Mouse (Mus musculus) gastrocnemius, adult 18-20 months (tissue): ENCODE results near the gene B3glct. TPM values are rescaled to one million over a fixed set of nuclear protein-coding genes. Genes with fewer than 3 reads are reported as not detected.
A peak's percentile ranks its signal among the peaks of the same experiment; 100 is the strongest.

Experiments
- DNase-seq: peaks from one replicate; pipeline ENCODE4 v3.0.0; 2021; ENCODE audit warnings: low spot score
- long read RNA-seq, 2 experiments: library from polyadenylated mRNA; stranded (forward); transcript quantifications; one replicate each; pipeline ENCODE4 v2.0.0; 2021
- total RNA-seq, 2 experiments: library from RNA; stranded (reverse); gene quantifications; 2 replicates each; pipeline ENCODE4 v1.2.3; 2021

Gene B3glct
- 1 to 10 TPM; 3.5 to 5.2 TPM for total RNA-seq
- long read RNA-seq, experiment 1, full-length matches to known transcripts: 3 of 4 reads
- long read RNA-seq, experiment 1, partial matches to known transcripts: 0 of 4 reads
- long read RNA-seq, experiment 1, other reads (novel, unspliced or antisense): 1 of 4 reads
- long read RNA-seq, experiment 2, full-length matches to known transcripts: 3 of 6 reads
- long read RNA-seq, experiment 2, partial matches to known transcripts: 2 of 6 reads
- long read RNA-seq, experiment 2, other reads (novel, unspliced or antisense): 1 of 6 reads

DNA sequence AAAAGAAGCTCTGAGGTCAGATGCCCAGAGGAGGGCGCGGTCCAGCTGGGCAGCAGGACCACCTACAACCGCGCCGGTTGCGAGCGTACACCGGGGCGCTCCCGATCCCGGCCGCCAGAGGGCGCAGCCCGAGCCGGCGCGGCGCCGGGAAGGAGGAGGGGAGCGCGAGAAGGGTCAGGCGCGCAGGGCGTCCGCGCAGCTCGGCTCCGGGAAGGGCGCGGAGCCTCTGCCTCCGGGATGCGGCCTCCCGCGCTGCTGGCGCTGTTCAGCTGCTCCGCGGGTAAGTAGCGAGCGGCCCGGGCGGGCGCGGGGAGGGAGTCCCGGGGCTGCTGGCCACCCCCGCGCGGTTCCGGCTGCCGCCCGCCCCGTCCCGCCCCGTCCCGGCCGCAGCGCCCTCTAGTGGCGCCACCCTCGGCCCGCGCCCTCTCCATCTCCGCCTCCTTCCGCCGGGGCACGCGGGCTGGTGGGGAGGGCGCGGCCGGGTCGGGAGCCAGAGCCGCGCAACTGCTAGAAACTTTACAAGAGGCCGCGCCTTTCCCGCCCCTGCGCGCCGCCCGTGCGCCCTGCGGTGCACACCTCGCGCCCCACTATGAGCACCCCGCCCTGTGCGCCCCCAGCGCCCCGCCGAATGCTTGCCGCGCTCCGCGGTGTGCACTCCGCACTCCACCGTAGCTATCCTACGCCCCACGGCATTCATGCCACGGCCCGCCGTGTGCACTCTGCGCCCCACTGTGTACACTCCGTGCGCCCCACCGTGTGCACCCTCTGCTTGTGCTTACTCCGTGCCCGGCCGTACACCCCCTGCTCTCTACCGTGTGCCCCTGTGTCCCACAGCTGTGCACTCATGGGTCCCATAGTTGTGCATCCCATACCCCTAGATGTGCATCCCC, at the start of gene B3glct:
Gene B3glct, plus strand, starts transcription at position 131 of the 890 bp plus-strand sequence.
- peak; percentile 78 for DNase-seq

DNA sequence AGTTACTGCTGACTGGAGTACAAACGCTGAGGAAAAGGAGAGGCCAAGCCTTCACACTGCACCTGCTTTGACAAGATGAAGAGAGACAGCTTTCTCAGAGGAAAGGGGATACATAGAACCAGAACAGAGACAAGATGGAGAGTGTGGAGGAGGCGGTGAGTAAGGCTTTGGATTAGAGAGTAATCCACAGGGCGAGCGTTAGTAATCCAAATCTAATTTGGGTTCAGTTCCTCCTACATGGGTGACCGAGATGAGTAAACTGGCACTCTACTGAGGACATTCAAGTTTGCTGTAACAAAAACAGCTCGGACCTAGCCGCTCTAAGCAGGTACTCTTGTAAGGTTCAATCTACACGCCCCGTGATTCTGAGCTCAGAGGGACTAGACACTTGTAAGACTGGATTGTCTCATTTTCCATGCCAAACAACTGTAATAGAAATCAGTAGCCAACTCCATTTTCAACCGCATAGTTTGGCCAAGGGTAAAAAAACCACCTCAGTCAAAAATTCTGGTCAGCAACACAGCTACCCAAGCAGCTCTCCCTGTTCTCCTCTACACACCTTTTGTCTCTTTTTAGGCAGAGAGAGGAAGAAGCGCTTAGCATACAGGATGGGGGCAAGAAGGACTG, 43.5 kb upstream of the B3glct start:
- no peak for DNase-seq

DNA sequence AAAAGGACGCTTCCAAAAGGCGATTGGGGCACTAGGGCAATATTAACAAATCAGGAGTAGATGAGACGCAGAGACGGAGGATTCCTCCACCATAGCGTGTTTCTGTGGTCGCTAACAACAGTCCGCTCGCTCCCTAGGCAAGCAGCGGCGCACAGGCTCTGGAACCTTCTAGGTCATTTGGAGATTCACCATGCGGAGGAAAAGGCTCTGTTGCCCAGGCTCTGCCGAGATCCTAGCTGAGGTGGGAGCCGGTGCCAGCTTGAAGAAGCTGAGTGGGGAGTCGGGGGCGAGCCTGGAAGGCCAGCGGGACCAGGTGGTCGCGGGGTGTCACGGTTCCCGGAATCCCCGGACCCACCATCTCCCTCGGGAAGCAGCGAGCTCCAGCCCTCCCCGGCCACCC, 42.5 kb upstream of the B3glct start:
- DNase-seq: peak; percentile 22

DNA sequence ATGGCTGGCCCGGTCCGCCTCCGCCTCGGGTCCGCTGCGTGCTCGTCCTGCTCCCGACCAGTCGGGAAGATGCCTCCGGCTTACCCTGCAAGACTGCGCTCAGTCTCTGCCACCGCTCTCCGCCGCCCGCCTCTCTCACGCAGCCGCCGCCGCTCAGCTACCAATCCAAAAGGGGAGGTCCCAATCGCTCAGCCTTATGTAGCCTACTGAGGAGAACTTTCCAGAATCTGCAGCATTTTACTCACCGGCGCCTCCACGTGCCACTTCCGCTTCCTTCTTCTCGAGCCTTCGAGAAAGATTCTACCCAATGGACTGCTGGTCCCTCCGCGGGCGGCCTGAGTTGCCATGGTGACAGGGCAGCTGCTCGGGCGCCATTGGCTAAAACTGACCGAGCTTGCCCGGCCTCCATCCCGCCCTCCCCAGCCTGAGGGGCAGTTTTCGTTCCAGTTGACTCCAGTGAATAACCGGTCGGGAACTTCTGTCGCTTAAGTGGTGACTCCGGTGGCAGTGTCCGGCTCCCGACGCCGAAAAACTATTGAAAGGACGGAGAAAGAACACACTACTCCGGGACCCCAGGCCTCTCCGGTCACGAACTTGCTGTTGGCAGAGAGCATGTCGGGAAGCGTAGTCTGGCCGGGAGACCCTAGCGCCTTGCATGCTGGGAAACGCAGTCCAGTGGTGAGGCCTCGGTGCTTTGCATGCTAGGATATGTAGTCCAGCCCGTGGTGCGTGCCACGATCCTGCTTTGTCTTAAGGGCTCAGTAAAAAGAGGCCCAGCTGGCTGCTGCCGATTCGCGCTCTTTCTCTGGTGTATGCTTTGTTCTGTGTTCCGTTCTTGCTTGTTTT, 41.7 kb upstream of the B3glct start, which contains the start of gene Hsph1:
Gene Hsph1, minus strand, starts transcription at position 302 of the 846 bp plus-strand sequence.
- peak; percentile 98 for DNase-seq

DNA sequence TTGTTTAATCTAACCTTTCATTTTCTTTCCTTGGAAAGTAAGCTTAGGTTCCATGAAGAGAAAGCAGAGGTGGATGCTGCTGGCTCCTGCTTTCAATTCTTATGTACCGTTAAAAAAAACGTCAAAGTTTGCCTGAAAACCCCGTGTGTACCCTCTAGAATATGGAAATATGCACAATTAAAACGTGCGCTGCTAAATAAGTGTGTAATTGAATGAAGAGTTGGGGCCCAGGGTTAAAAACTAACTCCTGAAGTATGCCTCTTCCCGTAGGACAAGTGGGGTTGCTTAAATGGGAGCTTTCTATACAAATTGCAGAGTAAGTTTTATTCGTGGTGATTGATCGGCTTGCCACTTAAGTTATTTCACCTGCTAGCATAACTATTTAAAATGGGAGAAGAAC, 40.7 kb upstream of the B3glct start:
- DNase-seq: no peak

DNA sequence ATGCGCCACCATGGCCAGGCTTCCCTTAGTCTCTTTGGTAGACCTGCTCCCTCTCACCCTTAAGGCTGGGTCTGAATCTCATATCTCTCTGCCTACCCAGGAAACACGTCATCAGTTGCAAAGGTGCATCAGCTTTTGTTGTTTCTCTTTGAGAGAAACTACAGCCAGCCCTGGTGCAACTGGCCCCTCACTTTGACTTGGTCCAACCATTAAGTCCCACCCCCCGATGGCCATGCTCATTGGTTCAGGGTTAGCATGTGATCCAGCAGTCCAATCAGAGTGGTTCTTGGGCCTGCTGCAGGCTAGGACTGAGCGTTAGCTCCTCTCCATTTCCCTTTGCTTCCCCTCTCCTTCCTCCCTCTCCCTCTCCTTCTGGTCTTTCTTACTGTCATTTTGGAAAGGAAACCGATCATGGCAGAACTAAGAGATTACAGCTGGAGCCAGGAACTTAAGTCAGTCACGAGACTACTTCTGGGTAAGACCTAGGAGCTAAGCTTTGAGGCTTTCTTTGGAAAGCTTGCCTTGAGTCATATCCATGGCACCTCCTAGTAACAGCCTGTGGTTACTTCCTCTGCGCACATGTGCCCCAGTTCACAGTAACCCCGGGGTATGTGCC, 36.6 kb upstream of the B3glct start:
- no peak for DNase-seq

DNA sequence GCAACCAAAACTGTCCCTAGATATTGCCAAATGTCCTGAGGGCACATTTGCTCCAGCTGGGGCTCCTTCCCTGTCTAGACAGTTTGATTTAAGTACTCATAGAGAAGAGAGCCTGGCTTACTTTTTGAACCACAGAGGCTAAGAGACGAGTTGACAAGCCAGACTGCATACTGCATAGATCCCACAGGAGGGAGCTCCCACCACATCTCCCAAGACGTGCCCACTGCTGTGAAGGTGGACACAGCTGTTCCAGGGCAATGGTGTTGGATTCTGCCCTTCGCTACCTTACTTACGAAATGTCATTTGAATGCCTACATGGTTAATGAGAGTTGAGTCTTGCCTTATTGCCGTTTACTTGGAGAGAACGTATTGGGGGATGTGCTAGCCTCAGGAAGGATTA, 35.7 kb upstream of the B3glct start:
- no peak for DNase-seq

DNA sequence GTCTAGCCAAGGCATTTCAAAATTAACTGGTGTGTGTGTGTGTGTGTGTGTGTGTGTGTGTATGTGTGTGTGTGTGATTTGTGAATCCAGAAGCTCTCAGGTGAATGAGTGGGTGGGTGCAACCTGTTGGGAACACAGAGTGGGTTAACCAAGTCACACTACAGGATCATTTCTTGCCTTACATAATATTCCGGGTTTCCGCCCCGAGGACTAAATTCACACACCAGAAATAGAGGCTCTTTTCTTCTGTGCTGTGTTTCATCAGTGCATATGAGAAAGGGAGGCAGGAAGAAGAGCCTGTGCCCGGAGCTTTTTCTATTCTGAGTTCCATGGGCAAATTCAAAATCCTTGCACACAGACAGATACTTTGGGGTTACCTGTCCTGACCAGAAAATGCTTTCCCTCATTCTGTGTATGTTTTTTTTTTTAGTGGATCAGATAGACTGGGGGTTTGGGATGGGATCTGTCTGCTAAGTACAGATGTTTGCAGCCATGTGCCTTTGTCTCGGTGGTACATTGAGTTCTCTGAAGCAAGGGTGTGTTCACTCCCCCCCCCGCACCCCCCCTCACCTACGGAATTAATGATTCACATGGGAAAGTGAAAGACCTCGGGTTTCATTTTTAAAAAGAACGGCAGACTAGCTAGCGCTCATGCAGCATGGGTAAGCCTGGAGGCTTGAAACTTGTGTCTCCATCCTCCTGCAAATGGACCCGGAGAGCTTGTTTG, 35.1 kb upstream of the B3glct start:
- no peak for DNase-seq

DNA sequence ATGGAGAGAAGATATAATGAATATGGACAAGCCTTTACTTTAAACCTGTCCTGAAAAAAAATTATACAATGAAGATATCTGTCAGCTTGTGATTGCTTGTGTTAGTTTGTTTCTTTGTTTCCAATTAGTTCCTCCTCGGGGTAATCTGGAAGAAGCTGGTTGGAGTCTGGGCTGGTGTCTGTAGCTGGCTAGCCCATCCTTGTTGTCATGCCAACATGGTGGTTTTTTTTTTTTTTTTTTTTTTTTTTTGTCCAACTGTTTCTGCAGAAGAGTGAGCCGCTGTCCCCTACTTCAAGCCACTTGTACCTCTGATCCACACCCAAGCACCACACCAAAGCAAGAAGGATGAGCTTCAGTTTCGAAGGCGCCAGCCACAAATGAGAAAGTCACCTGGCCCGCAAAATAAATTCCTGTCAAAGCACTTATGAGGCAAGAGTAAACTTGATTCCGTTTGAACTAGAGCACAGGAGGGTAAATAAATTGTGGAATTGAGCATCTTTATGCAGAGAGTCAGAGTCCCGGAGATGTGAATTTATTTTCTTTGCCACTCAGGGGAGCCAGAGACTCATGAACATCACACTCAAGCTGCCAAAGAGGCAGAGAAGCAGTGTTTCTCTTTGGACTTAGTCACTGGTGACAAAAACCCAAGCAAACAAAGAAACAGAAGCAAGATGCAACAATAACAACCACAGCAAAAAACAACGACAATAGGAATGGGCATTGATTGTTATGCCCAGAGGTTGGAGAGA, 30.5 kb upstream of the B3glct start:
- DNase-seq: no peak

DNA sequence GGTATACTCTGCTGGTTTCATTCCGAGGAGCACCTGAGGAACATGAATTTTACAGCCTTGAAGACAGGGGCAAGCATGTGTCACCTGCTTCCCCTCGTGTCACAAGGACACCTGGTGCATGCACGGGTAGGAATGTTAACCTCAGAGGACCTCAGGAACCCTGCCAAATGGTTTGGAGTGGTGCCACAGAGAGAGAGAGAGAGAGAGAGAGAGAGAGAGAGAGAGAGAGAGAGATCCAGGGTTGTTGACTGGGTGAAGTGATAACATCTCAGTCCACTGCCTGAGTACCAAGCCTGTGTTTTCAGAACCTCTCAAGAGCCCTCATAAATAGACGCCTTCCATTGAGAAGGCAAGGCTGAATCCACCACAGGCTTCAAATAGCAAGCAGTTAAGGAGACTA, 29.8 kb upstream of the B3glct start:
- no peak for DNase-seq

DNA sequence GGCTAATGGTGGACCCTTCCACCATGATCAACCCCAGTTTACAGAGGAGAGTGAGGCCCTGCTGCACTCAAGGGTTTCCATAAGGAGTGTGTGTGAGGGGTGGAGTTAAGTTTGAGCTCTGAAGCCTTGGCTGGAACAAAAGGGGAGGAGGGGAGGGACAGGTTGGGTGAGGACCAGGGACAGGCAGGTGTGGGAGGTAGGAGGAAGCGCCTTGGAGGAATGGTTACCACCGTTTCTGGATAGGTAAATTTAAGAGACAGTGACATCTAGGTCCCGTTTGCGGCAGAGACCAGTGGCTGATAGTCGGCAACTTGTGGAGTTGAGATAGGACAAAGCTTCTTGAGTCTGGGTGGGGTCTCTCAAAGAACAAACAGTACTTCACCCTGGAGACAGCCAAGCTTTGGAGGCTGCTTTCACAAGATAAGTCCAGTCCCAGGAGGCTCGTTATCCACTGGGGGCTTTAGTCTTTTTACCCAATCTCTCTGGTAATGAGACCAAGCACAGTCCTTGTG, 29.1 kb upstream of the B3glct start:
- no peak for DNase-seq

DNA sequence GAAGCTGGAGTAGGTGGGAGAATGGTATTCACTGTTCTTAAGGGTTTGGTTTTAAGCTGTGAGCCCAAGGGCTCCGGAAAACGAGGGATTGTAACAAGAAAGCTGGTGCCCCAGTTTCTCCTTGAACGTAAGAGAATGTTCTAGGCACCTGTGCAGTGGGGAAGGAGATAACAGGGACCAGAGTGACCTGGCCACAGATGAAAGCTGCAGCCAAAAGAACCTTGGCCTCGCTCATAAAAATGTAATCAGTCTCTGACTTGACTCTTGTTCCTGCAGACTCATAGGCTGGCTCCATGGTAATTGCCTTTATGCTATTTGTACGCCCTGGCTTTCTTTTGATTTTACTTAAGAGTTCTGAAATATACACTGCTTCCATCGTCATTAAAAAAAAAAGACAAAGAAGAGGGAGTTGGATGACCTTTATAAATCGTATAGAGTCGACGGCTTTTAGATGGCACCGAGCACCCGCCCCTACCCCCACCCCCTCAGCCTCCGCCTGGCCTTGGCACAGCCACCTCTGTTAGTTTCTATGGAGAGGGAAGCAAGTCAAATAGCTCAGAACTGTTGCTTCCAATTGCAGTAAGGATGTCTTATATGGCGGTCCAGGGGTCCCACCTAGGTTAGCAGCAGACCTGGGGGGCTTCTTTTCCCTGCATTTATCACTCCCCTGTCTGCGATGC, 28.4 kb upstream of the B3glct start:
- DNase-seq: no peak

DNA sequence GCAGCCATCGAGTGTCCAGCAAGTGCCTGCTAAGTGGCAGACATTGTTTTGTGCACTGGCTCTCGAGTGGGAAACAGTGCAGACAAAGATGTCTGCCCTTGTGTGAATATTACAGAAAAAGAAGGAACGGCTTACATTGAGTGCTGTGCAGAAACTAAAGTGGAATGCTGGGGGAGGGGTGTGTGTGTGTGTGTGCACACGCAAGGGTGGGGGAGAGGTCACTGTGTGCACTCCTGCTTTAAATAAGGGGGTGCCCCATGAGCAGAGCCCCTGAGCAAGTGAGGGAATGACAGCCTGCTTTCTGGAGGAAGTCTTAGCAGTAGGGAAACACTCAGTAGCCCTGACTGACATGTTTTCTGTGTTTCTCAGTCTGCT, 27.9 kb upstream of the B3glct start:
- DNase-seq: no peak

DNA sequence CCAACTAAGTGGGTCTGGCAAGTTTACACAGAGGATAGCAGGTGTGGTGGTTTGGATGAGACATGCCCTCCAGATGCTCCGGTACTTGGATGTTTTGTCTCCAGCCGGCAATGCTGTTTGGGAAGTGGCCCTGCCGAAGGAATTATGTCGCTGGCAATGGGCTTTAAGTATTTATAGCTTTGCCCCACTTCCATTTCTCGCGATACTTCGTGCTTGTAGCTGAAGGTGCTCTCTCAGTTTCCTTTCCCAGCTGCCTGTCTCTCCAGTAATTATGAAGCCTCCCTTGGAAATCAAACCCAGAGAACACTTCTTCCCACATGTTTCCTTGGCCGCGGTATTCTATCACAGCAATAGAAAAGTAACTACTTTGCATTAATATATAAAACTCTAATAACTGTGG, 22.4 kb upstream of the B3glct start:
- no peak for DNase-seq

DNA sequence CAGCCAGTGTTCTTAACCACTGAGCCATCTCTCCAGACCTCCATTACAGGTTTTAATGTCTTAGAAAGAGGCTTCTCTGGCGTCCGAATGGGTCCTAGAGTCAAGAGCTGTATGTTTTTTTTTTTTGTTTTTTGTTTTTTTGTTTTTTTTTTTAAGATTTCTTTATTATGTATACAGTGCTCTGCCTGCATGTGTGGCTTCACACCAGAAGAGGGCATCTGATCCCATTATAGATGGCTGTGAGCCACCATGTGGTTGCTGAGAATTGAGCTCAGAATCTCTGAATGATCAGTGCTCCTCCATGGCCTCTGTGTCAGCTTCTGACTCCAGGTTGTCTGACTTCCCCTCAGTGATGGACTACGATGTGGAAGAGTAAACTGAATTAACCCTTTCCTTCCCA, 20.0 kb upstream of the B3glct start:
- no peak for DNase-seq

DNA sequence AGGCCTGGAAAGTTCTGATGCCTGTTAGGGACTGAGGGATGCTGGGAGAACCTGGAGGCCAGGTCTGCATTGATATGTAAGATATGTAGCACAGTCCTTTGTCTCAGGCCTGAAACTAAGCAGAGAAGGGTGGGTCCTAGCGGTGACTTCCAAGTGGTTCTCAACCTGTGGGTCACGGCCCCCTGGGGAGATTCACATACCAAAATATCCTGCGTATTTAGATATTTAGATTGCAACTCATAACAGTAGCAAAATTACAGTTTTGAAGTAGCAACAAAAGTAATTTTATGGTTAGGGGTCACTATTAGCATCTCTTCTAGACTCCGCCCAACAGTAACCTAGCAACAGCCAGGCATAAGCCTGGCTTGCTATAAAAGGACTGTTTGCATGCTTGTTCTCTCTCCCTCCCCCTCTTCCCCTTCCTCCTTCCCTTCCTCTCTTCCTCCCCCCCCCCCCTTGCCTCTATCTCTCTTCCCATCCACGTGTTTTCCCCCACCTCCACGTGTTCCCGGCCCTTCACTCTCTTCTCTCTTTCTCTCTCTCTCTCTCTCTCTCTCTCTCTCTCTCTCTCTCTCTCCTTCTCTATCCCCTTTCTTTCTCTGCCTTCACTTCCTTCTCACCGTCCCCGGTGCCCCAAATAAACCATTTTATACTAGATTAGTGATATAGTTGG, 19.2 kb upstream of the B3glct start:
- no peak for DNase-seq

DNA sequence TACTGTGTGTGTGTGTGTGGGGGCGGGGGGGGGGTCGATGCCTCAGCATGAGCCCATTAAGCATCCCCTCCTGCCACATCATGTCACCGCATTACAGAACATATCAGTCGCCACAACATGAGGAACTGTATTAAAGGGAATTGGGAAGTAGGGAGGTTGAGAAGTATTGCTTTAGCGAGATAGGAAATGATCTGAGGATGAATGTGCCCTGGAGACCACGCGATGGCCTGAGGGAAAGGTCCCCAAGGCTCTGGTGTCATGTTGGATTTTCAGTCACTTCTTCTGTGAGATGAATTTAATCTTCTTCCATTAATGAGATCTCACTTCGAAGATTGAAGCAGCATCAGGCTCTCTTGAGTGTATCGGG, 18.6 kb upstream of the B3glct start:
- DNase-seq: no peak

DNA sequence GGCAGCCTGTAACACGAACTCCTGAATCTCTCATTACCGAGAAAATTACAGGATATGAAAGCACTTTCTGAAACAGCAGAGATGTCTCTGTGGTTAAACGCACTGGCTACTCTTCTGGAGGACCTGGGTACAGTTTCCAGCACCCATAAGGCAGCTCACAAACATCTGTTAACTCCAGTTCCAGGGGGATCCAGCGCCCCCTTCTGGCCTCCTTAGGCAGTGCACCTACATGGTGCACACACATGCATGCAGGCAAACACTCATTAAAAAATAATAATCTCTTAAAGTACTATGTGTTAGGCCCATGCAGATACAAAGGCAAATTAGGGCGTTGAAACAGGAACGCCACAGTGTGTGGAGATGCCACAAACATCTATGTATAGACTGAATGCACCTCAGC, 16.6 kb upstream of the B3glct start:
- DNase-seq: no peak
